Mouse (Mus musculus) embryonic facial prominence, embryonic 13.5 days (tissue): ENCODE measurements around the gene Baiap2. TPM values are rescaled to one million over a fixed set of nuclear protein-coding genes. Genes with fewer than 3 reads are reported as not detected.

Source experiments
- ATAC-seq: fragments of 200-750 bp; cut with Nextera tagmentation; 2 replicates; pipeline ENCODE4 v1.8.0; 2017; ENCODE audit warnings: low read depth; ENCODE audit not compliant: insufficient number of reproducible peaks, insufficient read depth, low FRiP score, low TSS enrichment
- H3K27ac ChIP-seq: fragments of 300-500 bp; sonication (generic); 2 replicates; pipeline ENCODE4 v1.5.1; 2015; ENCODE audit warnings: moderate library complexity, mild to moderate bottlenecking, inconsistent platforms
- H3K27me3 ChIP-seq: fragments of 300-500 bp; sonication (generic); 2 replicates; pipeline ENCODE4 v1.6.1; 2015; ENCODE audit warnings: mild to moderate bottlenecking, inconsistent platforms
- H3K36me3 ChIP-seq: fragments of 300-500 bp; sonication (generic); 2 replicates; pipeline ENCODE4 v1.6.1; 2015; ENCODE audit warnings: mild to moderate bottlenecking, inconsistent platforms
- H3K4me1 ChIP-seq: fragments of 300-500 bp; sonication (generic); 2 replicates; pipeline ENCODE4 v1.6.1; 2015; ENCODE audit warnings: inconsistent platforms
- H3K4me2 ChIP-seq: fragments of 300-500 bp; sonication (generic); 2 replicates; pipeline ENCODE4 v1.6.1; 2015; ENCODE audit warnings: moderate library complexity, mild to moderate bottlenecking, inconsistent platforms
- H3K4me3 ChIP-seq: fragments of 300-500 bp; sonication (generic); 2 replicates; pipeline ENCODE4 v1.5.1; 2015; ENCODE audit warnings: mild to moderate bottlenecking, inconsistent platforms
- H3K9ac ChIP-seq: fragments of 300-500 bp; sonication (generic); 2 replicates; pipeline ENCODE4 v1.6.1; 2015; ENCODE audit warnings: mild to moderate bottlenecking, inconsistent platforms
- H3K9me3 ChIP-seq: fragments of 300-500 bp; sonication (generic); 2 replicates; pipeline ENCODE4 v1.6.1; 2016; ENCODE audit warnings: inconsistent platforms
- WGBS: fragments of 180-500 bp; shearing (Covaris S2); methylation state at CpG from one replicate; pipeline ENCODE4 v1.1.7; 2015; ENCODE audit warnings: mixed read lengths; 5-methylcytosine and 5-hydroxymethylcytosine counted together
- polyA plus RNA-seq: library from polyadenylated mRNA; unstranded; fragments of >200 nt; fragmentation: Nextera tagmentation; extraction: Ambion mirVana; gene quantifications from 2 replicates; pipeline ENCODE4 v1.2.1, GENCODE M21; 2015

The Baiap2 gene
- polyA plus RNA-seq, 1 experiment from 2014 or later, result 20.0 TPM

- no peak overlapping the region for H3K4me2 ChIP-seq
- H3K27me3 ChIP-seq, result no peaks in the 10 kb centered on the region
- H3K9ac ChIP-seq, result no peak overlapping the region
- no peak overlapping the region for H3K4me3 ChIP-seq
- WGBS, result 85% methylated on average over 3 of the region's 3 CpGs
- ATAC-seq, result no peak
- H3K27ac ChIP-seq, result no peak overlapping the region
- no peaks in the 10 kb centered on the region for H3K9me3 ChIP-seq
- peaks cover 20% of the 10 kb centered on the region for H3K36me3 ChIP-seq
- peaks cover 4% of the 10 kb centered on the region; the same call in 1 of the 2 replicates for H3K4me1 ChIP-seq
These were observed 39.7 kb downstream of the Baiap2 start for GRCm38 (mm10) chr11:119982236-119982635.

DNA sequence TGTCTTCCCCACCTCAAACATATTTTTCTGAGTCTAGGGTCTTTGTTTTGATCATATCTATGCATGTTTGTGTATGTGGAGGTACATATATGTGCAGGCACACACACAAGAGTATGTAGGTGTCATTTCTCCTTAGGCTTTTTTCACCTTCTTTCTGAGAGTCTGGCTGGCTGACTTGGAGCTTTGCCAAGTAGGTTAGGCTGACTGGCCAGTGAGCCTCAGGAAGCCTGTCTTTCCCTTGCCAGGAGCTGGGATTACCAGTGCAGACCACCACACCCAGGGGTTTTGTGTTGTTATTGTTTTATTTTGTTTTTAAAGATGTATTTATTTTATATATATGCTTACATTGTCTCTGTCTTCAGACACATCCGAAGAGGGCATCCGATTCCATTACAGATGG, 40.6 kb downstream of the Baiap2 start:
- Histone ChIP-seq H3K27me3 (no peaks in the 10 kb centered on the region), H3K4me1 (peaks cover 4% of the 10 kb centered on the region; the same call in 1 of the 2 replicates), H3K27ac (no peak overlapping the region), H3K4me2 (no peak overlapping the region), H3K9me3 (no peaks in the 10 kb centered on the region), H3K36me3 (peaks cover 20% of the 10 kb centered on the region), H3K9ac (no peak overlapping the region), H3K4me3 (no peak overlapping the region)
- 89% methylated on average over 2 of the region's 2 CpGs for whole genome bisulfite sequencing
- ATAC-seq, result no peak

GRCm38 (mm10) chr11:119986751-119987425, 44.3 kb downstream of the Baiap2 start:
- Histone ChIP-seq H3K9me3 (no peaks in the 10 kb centered on the region), H3K36me3 (peaks cover 11% of the 10 kb centered on the region), H3K27ac (no peak overlapping the region), H3K4me3 (no peak overlapping the region), H3K9ac (no peak overlapping the region), H3K4me2 (no peak overlapping the region), H3K27me3 (no peaks in the 10 kb centered on the region), H3K4me1 (peaks cover 40% of the 10 kb centered on the region)
- WGBS, result 81% methylated on average over 9 of the region's 9 CpGs
- ATAC-seq, result no peak

- H3K27me3 ChIP-seq, result no peaks in the 10 kb centered on the region
- no peaks in the 10 kb centered on the region for H3K9me3 ChIP-seq
- WGBS, result 88% methylated on average over 7 of the region's 7 CpGs
- H3K4me1 ChIP-seq, result peaks cover 40% of the 10 kb centered on the region
- no peak overlapping the region for H3K4me3 ChIP-seq
- ATAC-seq, result no peak
- H3K27ac ChIP-seq, result no peak overlapping the region
- peaks cover 7% of the 10 kb centered on the region; the same call in 1 of the 2 replicates for H3K36me3 ChIP-seq
- no peak overlapping the region for H3K9ac ChIP-seq
- H3K4me2 ChIP-seq, result no peak overlapping the region
These were observed 45.3 kb downstream of the Baiap2 start for GRCm38 (mm10) chr11:119987876-119988275.

GRCm38 (mm10) chr11:119988391-119988790, 45.8 kb downstream of the Baiap2 start:
- no peak for ATAC-seq
- Histone ChIP-seq H3K4me3 (no peak overlapping the region), H3K36me3 (peaks cover 9% of the 10 kb centered on the region), H3K4me1 (peaks cover 40% of the 10 kb centered on the region), H3K9me3 (no peaks in the 10 kb centered on the region), H3K27ac (peak overlapping the region; percentile 80), H3K4me2 (no peak overlapping the region), H3K27me3 (no peaks in the 10 kb centered on the region), H3K9ac (no peak overlapping the region)
- 89% methylated on average over 7 of the region's 7 CpGs for WGBS

DNA sequence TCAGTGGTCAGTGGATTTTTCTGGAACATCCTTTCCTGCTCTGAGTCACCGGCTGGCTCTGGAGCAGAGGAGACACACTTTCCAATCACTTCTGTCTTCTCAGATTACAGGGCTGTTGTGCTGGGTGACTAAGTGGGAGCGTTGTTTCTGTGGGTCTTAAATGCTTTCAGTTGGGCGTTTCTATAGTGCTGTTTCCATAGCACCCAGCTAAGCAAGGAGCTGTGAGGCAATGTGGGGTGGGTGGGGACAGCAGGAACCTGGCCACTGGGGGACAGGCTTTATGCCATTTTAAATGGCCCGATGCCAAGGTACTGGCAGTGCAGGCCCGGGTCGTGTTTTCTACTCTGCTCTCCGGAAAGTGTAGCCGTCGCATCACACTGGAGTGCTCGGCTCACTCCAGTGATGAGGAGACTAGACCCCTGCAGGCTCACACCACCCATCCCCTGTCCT, 46.6 kb downstream of the Baiap2 start:
- H3K27me3 ChIP-seq, result no peaks in the 10 kb centered on the region
- peak overlapping the region; percentile 80 for H3K27ac ChIP-seq
- H3K4me3 ChIP-seq, result no peak overlapping the region

DNA sequence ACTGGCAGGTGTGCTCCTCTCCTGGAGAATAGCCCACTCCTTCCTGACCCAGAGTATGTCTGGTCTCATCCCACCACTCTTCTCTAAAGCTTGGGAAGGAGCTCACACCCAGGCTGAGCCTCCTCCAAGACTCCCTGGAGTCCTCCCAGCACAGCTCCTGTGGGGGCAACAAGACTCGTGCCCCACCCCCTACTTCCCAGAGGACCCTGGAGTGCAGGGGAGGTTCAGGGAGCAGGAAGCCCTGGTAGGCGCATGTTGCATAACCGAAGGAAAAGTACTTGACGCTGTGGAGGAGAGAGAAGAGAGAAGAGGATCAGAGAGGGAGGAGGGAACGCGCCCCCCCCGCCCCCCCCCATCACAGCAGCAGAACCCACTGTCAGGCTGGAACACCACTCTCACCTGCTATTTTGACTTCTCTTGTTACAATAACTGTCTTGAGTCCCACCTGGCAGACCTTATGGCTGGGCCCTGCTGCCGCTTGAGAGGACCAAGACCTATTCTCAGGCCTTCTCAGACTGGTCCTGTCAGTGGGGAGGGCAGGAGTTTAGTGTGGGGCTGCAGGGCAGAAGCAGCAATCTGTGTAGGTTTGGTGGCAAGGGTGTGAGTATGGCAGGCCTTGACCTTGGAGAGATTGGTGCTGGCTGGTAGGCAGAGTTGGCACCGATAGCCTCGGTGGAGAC, 48.2 kb downstream of the Baiap2 start:
- Histone ChIP-seq H3K4me3 (no peak overlapping the region), H3K9me3 (no peaks in the 10 kb centered on the region), H3K27me3 (no peaks in the 10 kb centered on the region), H3K27ac (peak overlapping the region; percentile 63; the same call in 1 of the 2 replicates), H3K4me1 (peaks cover 36% of the 10 kb centered on the region), H3K36me3 (peaks cover 25% of the 10 kb centered on the region), H3K9ac (0 out of 2 replicates have a peak overlapping the region, but pooled peaks have one; percentile 16), H3K4me2 (peak overlapping the region; percentile 44)
- peak; percentile 33 for ATAC-seq
- 47% methylated on average over 10 of the region's 10 CpGs for WGBS

More for the DNA sequence above, 46.6 kb downstream of the Baiap2 start:
- H3K4me1 ChIP-seq, result peaks cover 36% of the 10 kb centered on the region
- H3K9ac ChIP-seq, result 0 out of 2 replicates have a peak overlapping the region, but pooled peaks have one; percentile 27
- peaks cover 10% of the 10 kb centered on the region for H3K36me3 ChIP-seq
- no peak for ATAC-seq
- WGBS, result 30% methylated on average over 10 of the region's 10 CpGs
- H3K9me3 ChIP-seq, result no peaks in the 10 kb centered on the region
- H3K4me2 ChIP-seq, result peak overlapping the region; percentile 26

DNA sequence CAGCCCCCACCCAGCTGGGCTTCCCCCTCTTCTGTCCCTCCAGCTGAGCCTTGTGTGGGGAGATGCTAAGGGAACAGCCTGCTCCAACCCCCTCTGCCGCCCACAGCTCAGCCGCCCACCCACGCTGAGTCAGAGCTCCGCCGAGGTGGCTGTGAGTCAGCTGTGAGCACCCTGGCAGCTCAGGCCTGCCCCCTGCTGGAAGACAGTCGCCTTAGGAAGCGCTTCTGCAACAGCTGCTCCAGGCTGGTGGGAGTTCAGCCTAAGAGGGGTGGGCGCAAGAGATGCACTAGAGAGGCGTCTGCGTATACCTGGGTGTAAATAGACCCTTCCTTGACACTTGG, 48.7 kb downstream of the Baiap2 start:
- H3K9me3 ChIP-seq, result no peaks in the 10 kb centered on the region
- H3K4me1 ChIP-seq, result peaks cover 36% of the 10 kb centered on the region
- WGBS, result 13% methylated on average over 10 of the region's 10 CpGs
- H3K36me3 ChIP-seq, result peaks cover 30% of the 10 kb centered on the region
- H3K27ac ChIP-seq, result peak overlapping the region; percentile 63; the same call in 1 of the 2 replicates
- peak; percentile 53 for ATAC-seq
- no peak overlapping the region for H3K9ac ChIP-seq
- no peak overlapping the region for H3K4me3 ChIP-seq
- peak overlapping the region; percentile 44 for H3K4me2 ChIP-seq
- H3K27me3 ChIP-seq, result no peaks in the 10 kb centered on the region

DNA sequence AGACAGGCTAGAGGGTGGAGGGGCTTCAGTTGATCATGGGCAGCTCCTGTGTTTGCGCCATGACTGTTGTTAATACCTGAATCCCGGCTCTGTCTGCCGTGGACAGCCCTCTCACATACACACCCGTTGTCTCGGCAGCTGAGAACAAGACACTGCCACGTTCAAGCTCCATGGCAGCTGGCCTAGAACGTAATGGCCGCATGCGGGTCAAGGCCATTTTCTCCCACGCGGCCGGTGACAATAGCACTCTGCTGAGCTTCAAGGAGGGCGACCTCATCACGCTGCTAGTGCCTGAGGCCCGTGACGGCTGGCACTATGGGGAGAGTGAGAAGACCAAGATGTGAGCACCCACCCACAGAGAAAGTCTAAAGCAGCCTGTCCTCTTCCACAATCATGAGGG, 54.8 kb downstream of the Baiap2 start:
- Histone ChIP-seq H3K9me3 (no peaks in the 10 kb centered on the region), H3K4me1 (no peaks in the 10 kb centered on the region), H3K9ac (no peak overlapping the region), H3K27ac (no peak overlapping the region), H3K4me3 (no peak overlapping the region), H3K36me3 (peaks cover 60% of the 10 kb centered on the region), H3K4me2 (no peak overlapping the region), H3K27me3 (no peaks in the 10 kb centered on the region)
- WGBS, result 88% methylated on average over 16 of the region's 16 CpGs
- ATAC-seq, result no peak

DNA sequence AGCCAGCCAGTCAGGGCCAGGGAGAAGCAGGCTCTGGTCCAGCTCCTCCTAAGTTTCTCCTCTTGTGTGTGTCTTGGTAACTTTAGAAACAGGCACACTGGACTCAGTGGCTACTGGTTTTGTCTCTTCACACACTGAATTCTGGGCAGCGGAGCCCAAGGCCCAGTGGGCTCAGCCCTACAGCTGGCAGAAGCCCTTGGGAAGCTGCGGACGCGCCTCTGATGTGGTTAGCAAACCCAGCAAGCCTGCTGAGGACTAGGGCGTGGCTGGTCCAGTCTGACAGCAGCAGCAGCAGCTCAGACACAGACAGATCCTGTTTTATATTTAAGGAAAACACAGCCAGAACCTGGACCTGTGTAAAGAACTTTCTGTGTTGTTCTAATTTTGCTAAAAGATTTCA, 59.5 kb downstream of the Baiap2 start:
- 65% methylated on average over 5 of the region's 5 CpGs for WGBS
- peaks cover 38% of the 10 kb centered on the region for H3K36me3 ChIP-seq
- ATAC-seq, result no peak
- H3K9me3 ChIP-seq, result no peaks in the 10 kb centered on the region
- H3K4me3 ChIP-seq, result no peak overlapping the region
- H3K4me2 ChIP-seq, result no peak overlapping the region
- H3K4me1 ChIP-seq, result no peaks in the 10 kb centered on the region
- H3K27me3 ChIP-seq, result no peaks in the 10 kb centered on the region
- H3K27ac ChIP-seq, result no peak overlapping the region; the same call in 1 of the 2 replicates
- 0 out of 2 replicates have a peak overlapping the region, but pooled peaks have one; percentile 32 for H3K9ac ChIP-seq

DNA sequence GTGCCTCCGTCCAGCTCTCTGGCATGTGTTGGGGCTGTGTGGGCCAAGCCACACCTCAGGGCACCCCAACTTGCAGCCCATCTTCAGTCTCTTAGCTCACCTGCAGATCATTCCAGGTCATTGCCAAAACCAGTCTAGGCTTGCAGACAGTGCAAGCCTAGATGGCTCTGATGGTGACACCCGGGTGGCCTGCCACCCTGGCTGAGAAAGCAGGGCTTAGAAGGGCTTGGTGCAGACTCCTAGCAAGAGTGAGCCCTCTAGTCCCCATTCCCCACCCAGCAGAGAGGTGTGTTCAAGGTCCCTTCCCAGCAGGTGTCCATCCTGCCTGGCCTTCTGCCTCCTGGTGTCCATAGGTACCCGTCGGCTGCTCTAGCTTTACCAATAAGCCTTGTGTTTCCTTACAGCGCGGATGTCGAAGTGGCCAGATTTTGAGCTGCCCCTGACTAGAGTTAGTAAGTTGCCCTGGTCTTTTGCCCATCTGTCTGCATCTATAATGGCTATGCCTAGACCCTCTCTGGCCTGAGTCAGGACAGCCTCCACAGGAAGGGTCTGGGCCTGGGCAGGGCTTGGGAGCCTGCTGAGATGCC, 60.2 kb downstream of the Baiap2 start:
- no peak for ATAC-seq
- Histone ChIP-seq H3K9me3 (no peaks in the 10 kb centered on the region), H3K9ac (peak overlapping the region; percentile 40; the same call in 1 of the 2 replicates), H3K27me3 (no peaks in the 10 kb centered on the region), H3K4me3 (no peak overlapping the region), H3K4me2 (no peak overlapping the region), H3K4me1 (no peaks in the 10 kb centered on the region), H3K36me3 (peaks cover 32% of the 10 kb centered on the region), H3K27ac (no peak overlapping the region)
- WGBS, result 89% methylated on average over 7 of the region's 7 CpGs
